Mouse (Mus musculus): ENCODE data around the gene 9130023H24Rik. TPM values are rescaled to one million over a fixed set of nuclear protein-coding genes. Genes with fewer than 3 reads are reported as not detected.

Gene 9130023H24Rik
- polyA plus RNA-seq, 1 experiment from 2014 or later: 9.0 TPM

Other genes starting within 250 kb of the 9130023H24Rik start
- gene Pycard, start 244.2 kb downstream of the 9130023H24Rik start, polyA plus RNA-seq (2014; fragmentation: Nextera tagmentation; extraction: Ambion mirVana): 7.1 and 11.5 TPM in 2 replicates
- not detected in 2 replicates for gene Trim72, start 234.1 kb downstream of the 9130023H24Rik start, polyA plus RNA-seq (2014; fragmentation: Nextera tagmentation; extraction: Ambion mirVana)
- gene Itgam, start 175.4 kb downstream of the 9130023H24Rik start, polyA plus RNA-seq (2014; fragmentation: Nextera tagmentation; extraction: Ambion mirVana): 0.22 and 0.41 TPM in 2 replicates
- gene Gm49368, start 175.3 kb downstream of the 9130023H24Rik start, polyA plus RNA-seq (2014; fragmentation: Nextera tagmentation; extraction: Ambion mirVana): not detected in 2 replicates
- 0.06 TPM in 1 of 2 replicates, not detected in the other for gene Itgax, start 108.5 kb downstream of the 9130023H24Rik start, polyA plus RNA-seq (2014; fragmentation: Nextera tagmentation; extraction: Ambion mirVana)
- not detected in 2 replicates for gene Itgad, start 83.7 kb downstream of the 9130023H24Rik start, polyA plus RNA-seq (2014; fragmentation: Nextera tagmentation; extraction: Ambion mirVana)
- gene Cox6a2, start 31.6 kb downstream of the 9130023H24Rik start, polyA plus RNA-seq (2014; fragmentation: Nextera tagmentation; extraction: Ambion mirVana): 0.27 TPM in 1 of 2 replicates, not detected in the other
- 5.7 and 6.6 TPM in 2 replicates for gene Armc5, start 689 bp downstream of the 9130023H24Rik start, polyA plus RNA-seq (2014; fragmentation: Nextera tagmentation; extraction: Ambion mirVana)
- gene Tgfb1i1, start 8.8 kb upstream of the 9130023H24Rik start, polyA plus RNA-seq (2014; fragmentation: Nextera tagmentation; extraction: Ambion mirVana): 12.4 and 17.6 TPM in 2 replicates
- gene Slc5a2, start 27.6 kb upstream of the 9130023H24Rik start, polyA plus RNA-seq (2014; fragmentation: Nextera tagmentation; extraction: Ambion mirVana): not detected in 2 replicates
- gene BC017158, start 60.1 kb upstream of the 9130023H24Rik start, polyA plus RNA-seq (2014; fragmentation: Nextera tagmentation; extraction: Ambion mirVana): 9.9 and 11.3 TPM in 2 replicates
- gene Rgs10, start 180.7 kb upstream of the 9130023H24Rik start, polyA plus RNA-seq (2014; fragmentation: Nextera tagmentation; extraction: Ambion mirVana): 21.8 and 22.5 TPM in 2 replicates
- 30.6 and 34.6 TPM in 2 replicates for gene Tial1, start 223.7 kb upstream of the 9130023H24Rik start, polyA plus RNA-seq (2014; fragmentation: Nextera tagmentation; extraction: Ambion mirVana)

All from forebrain, embryonic 14.5 days (tissue).